Mouse (Mus musculus) frontal cortex, adult 2 months (tissue): ENCODE results near the gene Itga7. TPM values are rescaled to one million over a fixed set of nuclear protein-coding genes. Genes with fewer than 3 reads are reported as not detected.
"Not testable (repeated sequence)": the region's sequence is repeated elsewhere in the genome, so short reads cannot be mapped to it uniquely, and the experiment has no call there.

Experiments used
- DNase-seq, 2 experiments: peaks; one replicate each; pipeline ENCODE4 v3.0.0; 2022; ENCODE audit warnings: low spot score in 1 of 2; ENCODE audit errors: extremely low spot score in 1 of 2
- polyA plus RNA-seq: library from polyadenylated mRNA; depleted of rRNA; stranded (reverse); fragments of >200 nt; gene quantifications from 2 replicates; pipeline ENCODE4 v1.2.3, GENCODE M21; 2012; rRNA removed

Gene Itga7
- polyA plus RNA-seq, 1 experiment, result 23.4 TPM

DNA sequence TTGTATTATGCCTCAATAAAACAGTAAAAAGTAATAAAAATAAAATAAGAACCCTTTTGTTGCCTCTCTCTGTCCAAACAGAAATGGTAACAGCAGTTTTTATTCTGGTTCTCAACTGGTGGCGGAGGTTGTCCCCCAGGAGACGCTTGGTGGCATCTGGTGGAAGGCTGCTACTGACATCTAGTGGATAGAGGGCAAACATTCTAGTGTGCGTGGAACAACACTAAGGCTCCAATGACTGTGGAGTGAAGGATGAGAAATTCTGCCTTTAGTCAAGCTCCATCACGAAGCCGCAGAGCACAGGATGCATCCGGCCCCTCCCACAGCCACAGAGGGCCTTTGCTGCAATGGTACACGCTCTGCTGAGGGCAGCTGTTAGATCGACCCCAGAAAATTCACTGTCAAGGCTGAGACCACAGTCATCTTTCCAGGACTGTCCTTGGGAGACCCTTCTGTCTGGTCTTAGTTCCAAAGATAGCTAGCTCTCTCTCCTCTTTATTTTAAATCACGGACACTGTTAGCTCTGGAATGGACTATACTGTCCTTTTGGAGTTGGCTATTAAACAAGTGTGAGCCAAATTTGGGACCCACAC lies 44.0 kb downstream of the Itga7 start:
- peak; percentile 24 to 83 for DNase-seq

DNA sequence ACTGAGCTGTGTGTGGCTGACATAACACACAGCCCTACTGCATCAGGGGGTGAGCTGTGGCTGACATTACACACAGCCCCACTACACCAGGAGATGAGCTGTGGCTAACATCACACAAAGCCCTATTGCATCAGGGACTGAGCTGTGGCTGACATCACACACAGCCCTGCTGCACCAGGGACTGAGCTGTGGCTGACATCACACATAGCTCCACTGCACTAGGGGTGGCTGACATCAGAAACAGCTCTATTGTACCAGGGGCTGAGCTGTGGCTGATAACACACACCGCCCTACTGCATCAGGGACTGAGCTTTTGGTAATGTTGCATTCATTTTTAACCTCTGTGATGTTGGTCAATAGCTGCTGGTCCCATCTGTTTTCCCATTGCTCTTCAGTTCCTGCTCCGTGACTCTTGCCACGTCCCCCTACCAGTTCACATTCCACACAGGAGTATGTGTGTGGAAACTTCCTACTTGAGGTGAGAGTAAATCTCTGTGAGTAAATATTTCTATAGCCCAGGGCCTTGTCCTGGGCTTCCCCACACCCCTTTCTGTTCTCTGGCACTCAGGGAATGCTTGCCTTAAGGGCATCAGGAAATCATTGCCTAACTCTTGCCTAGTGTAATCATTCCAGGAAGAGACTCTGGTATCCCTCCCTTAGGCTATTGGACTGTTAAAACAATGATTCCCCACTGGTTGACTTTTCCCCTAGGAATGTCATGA lies 47.2 kb downstream of the Itga7 start:
- DNase-seq, result no peak

DNA sequence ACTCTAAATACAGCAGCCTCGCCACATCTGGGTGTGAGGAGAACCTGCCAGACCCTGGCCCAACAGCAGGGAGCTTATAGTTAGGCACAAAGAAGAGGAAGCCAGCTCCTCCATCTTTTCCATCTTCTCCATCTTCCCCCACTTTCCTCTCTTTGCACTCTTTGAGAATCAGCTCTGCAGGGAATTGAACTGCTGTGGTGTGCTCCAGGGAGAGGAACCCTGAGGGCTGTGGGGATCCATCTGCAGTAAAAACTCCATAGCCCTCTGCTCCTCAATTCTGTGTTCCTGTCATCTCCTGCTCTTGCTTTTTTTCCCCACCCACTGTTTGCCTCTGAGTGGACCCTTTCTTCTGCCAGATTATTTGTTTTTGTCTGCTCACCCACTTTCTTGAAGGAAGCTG lies 55.5 kb downstream of the Itga7 start, which contains the start of gene Olfr9:
Gene Olfr9, plus strand, starts transcription at position 301 of the 400 bp plus-strand sequence.
- DNase-seq, result not testable (repeated sequence)

- DNase-seq, result not testable (repeated sequence)
Measured at GRCm38 (mm10) chr10:128990129-128990850, 56.7 kb downstream of the Itga7 start.

GRCm38 (mm10) chr10:128990994-128991393 lies 57.4 kb downstream of the Itga7 start:
- no peak for DNase-seq

GRCm38 (mm10) chr10:128995796-128996195 lies 62.2 kb downstream of the Itga7 start:
- no peak for DNase-seq

- DNase-seq, result no peak
Measured at GRCm38 (mm10) chr10:128996523-128997040, 63.0 kb downstream of the Itga7 start.

- no peak for DNase-seq
Measured at GRCm38 (mm10) chr10:129004032-129004920, 70.7 kb downstream of the Itga7 start.

Other genes with a start within 250 kb of the Itga7 start
- gene Rab5b, start 237.6 kb upstream of the Itga7 start, polyA plus RNA-seq, result 114 and 118 TPM in 2 replicates
- 0.80 and 0.98 TPM in 2 replicates for gene Pmel, start 229.6 kb upstream of the Itga7 start, polyA plus RNA-seq
- gene Cdk2, start 228.8 kb upstream of the Itga7 start, polyA plus RNA-seq, result 4.9 and 6.0 TPM in 2 replicates
- 14.8 and 15.6 TPM in 2 replicates for gene Dgka, start 189.0 kb upstream of the Itga7 start, polyA plus RNA-seq
- gene Pym1, start 185.9 kb upstream of the Itga7 start, polyA plus RNA-seq, result 38.3 and 44.6 TPM in 2 replicates
- 2.4 and 3.4 TPM in 2 replicates for gene Mmp19, start 142.9 kb upstream of the Itga7 start, polyA plus RNA-seq
- gene Dnajc14, start 129.8 kb upstream of the Itga7 start, polyA plus RNA-seq, result 24.2 and 25.3 TPM in 2 replicates
- gene Tmem198b, start 129.4 kb upstream of the Itga7 start, polyA plus RNA-seq, result 21.8 and 22.3 TPM in 2 replicates
- gene Sarnp, start 116.5 kb upstream of the Itga7 start, polyA plus RNA-seq, result 55.8 and 69.0 TPM in 2 replicates
- gene Ormdl2, start 112.2 kb upstream of the Itga7 start, polyA plus RNA-seq, result 15.3 and 17.3 TPM in 2 replicates
- 17.0 and 17.2 TPM in 2 replicates for gene Gdf11, start 42.1 kb upstream of the Itga7 start, polyA plus RNA-seq
- gene Cd63, start 32.8 kb upstream of the Itga7 start, polyA plus RNA-seq, result 82.7 and 95.6 TPM in 2 replicates
- gene Rdh5, start 10.9 kb upstream of the Itga7 start, polyA plus RNA-seq, result 12.3 and 15.7 TPM in 2 replicates
- gene Bloc1s1, start 9.8 kb upstream of the Itga7 start, polyA plus RNA-seq, result 233 and 273 TPM in 2 replicates
- not detected in 2 replicates for gene Mettl7b, start 27.2 kb downstream of the Itga7 start, polyA plus RNA-seq
- gene Olfr9, start 55.6 kb downstream of the Itga7 start, polyA plus RNA-seq, result not detected in 2 replicates
- gene Olfr763, start 77.0 kb downstream of the Itga7 start, polyA plus RNA-seq, result 0.04 TPM in 1 of 2 replicates, not detected in the other
- not detected in 2 replicates for gene Olfr764-ps1, start 106.1 kb downstream of the Itga7 start, polyA plus RNA-seq
- not detected in 2 replicates for gene Olfr765, start 116.2 kb downstream of the Itga7 start, polyA plus RNA-seq
- gene Olfr766-ps1, start 135.2 kb downstream of the Itga7 start, polyA plus RNA-seq, result not detected in 2 replicates
- gene Olfr767, start 149.1 kb downstream of the Itga7 start, polyA plus RNA-seq, result not detected in 2 replicates
- not detected in 2 replicates for gene Olfr768, start 165.6 kb downstream of the Itga7 start, polyA plus RNA-seq
- gene Olfr769, start 184.0 kb downstream of the Itga7 start, polyA plus RNA-seq, result not detected in 2 replicates
- gene Olfr770, start 205.2 kb downstream of the Itga7 start, polyA plus RNA-seq, result not detected in 2 replicates
- not detected in 2 replicates for gene Olfr771, start 230.9 kb downstream of the Itga7 start, polyA plus RNA-seq
- gene Olfr772, start 244.1 kb downstream of the Itga7 start, polyA plus RNA-seq, result not detected in 2 replicates